Mouse (Mus musculus): ENCODE data around the gene Timm8a2.

- TF ChIP-seq CTCF (IDR thresholded peaks at IDR 0.05; ENCODE audit: low read depth) (no peak), EP300 (IDR thresholded peaks at IDR 0.05; ENCODE audit: low read depth) (no peak)
These were observed 39.0 kb upstream of the Timm8a2 start for GRCm38 (mm10) chr14:121995557-121995870.

Measured in liver, embryonic 14.5 days (tissue).